In genomic region chr13:63530371-63530764, GRCm38 (mm10) we compare ENCODE assay signal across 21 mouse cellular contexts. TPM values are rescaled to one million over a fixed set of nuclear protein-coding genes. Genes with fewer than 3 reads are reported as not detected.
DNase-seq lines count a peak whose midpoint lies in the region; ATAC-seq and TF ChIP-seq lines count a peak whose summit lies in the region.
"Had no signal": no experiment of that assay in that cellular context is flagged by ENCODE, and none has a peak within 500 bp of the region (broad histone marks: within the 10 kb centered on the region; RNA-seq: fewer than 3 reads in every experiment).

No protein-coding gene starts in this region.

- no peak overlapping the region for H3K9ac ChIP-seq in ES-E14 (ENCODE audit: insufficient read depth, low read depth, low read length, poor library complexity, severe bottlenecking)
- H3K9ac ChIP-seq in stomach, postnatal 0 days (ENCODE audit: low read length) = no peak overlapping the region
- H3K9ac ChIP-seq: embryonic facial prominence, embryonic 13.5 days; liver, embryonic 15.5 days; midbrain, embryonic 13.5 days had no signal

- 54% methylated on average over 3 of the region's 3 CpGs for WGBS in stomach, postnatal 0 days

- no peaks in the 10 kb centered on the region for H3K9me3 ChIP-seq in ES-E14 (ENCODE audit: control insufficient read depth, insufficient read depth, low read depth, low read length)
- H3K9me3 ChIP-seq in stomach, postnatal 0 days (ENCODE audit: control insufficient read depth, low read length) = no peaks in the 10 kb centered on the region
- H3K9me3 ChIP-seq: embryonic facial prominence, embryonic 13.5 days; heart, embryonic 10.5 days; liver, embryonic 15.5 days; midbrain, embryonic 13.5 days had no signal

- no peaks in the 10 kb centered on the region for H3K27me3 ChIP-seq in stomach, postnatal 0 days (ENCODE audit: control insufficient read depth, insufficient read depth, low read length)
- H3K27me3 ChIP-seq: embryonic facial prominence, embryonic 13.5 days; liver, embryonic 15.5 days; midbrain, embryonic 13.5 days had no signal

- TF ChIP-seq EP300 in stomach, postnatal 0 days (optimal IDR thresholded peaks at IDR 0.05) = no peak

- no peak overlapping the region for H3K4me2 ChIP-seq in stomach, postnatal 0 days (replicated peaks; ENCODE audit: low read depth)
- H3K4me2 ChIP-seq: embryonic facial prominence, embryonic 13.5 days; liver, embryonic 15.5 days; midbrain, embryonic 13.5 days had no signal

- H3K4me1 ChIP-seq in ES-E14 (ENCODE audit: control insufficient read depth in 2 of 2, insufficient read depth in 2 of 2, low read length in 2 of 2, poor library complexity in 1 of 2) = peaks cover 25 to 31% of the 10 kb centered on the region in 2 experiments
- H3K4me1 ChIP-seq in stomach, postnatal 0 days (replicated peaks; ENCODE audit: control insufficient read depth, insufficient read depth) = peaks cover 3% of the 10 kb centered on the region; the same call in 1 of the 2 replicates

- TF ChIP-seq CTCF in layer of hippocampus, adult 2 months (conservative IDR thresholded peaks at IDR 0.05) = no peak
- no peak for TF ChIP-seq CTCF in stomach, postnatal 0 days (IDR thresholded peaks at IDR 0.05; ENCODE audit: low read depth)

- no peak for DNase-seq in layer of hippocampus, adult 2 months (ENCODE audit: low spot score in 2 of 2)
- no peak for DNase-seq in layer of hippocampus, adult 9-11 months
- peak; percentile 27 for DNase-seq in CD4-positive helper T cell, adult 2 months (ENCODE audit: low read depth, low spot score)
- peak; percentile 75 for DNase-seq in ES-E14 (ENCODE audit: low read depth, low spot score)
- DNase-seq in stomach, postnatal 0 days (ENCODE audit: low spot score) = no peak
- no peak for DNase-seq in adrenal gland, adult 18-20 months (ENCODE audit: low spot score in 2 of 2)
- DNase-seq in c-Kit-positive CD71-positive TER-119-positive erythroid progenitor cells, embryonic 14.5 days (ENCODE audit: low spot score) = no peak
- DNase-seq: cerebellum, adult 9-10 months; gastrocnemius, postnatal 10 days; heart, postnatal 10 days; kidney, adult 8-10 months; kidney, postnatal 36 days; right cerebral cortex, adult 18-20 months; spleen, adult 18-20 months had no signal

- no peak overlapping the region for H3K4me3 ChIP-seq in layer of hippocampus, adult 2 months
- H3K4me3 ChIP-seq in ES-E14 (ENCODE audit: insufficient read depth in 1 of 2, low read depth in 1 of 2, low read length in 2 of 2, poor library complexity in 1 of 2, severe bottlenecking in 1 of 2) = peak overlapping the region in 1 of 2 experiments; percentile 35; a peak in 2 of 4 replicates
- H3K4me3 ChIP-seq in stomach, postnatal 0 days (ENCODE audit: low read depth, low read length) = no peak overlapping the region
- H3K4me3 ChIP-seq: embryonic facial prominence, embryonic 13.5 days; heart, embryonic 10.5 days; liver, embryonic 15.5 days; midbrain, embryonic 13.5 days; myocyte had no signal

- H3K36me3 ChIP-seq in ES-E14 (ENCODE audit: control insufficient read depth, insufficient read depth, low read length, poor library complexity, severe bottlenecking) = peaks cover 33% of the 10 kb centered on the region
- peaks cover 37% of the 10 kb centered on the region for H3K36me3 ChIP-seq in stomach, postnatal 0 days (ENCODE audit: control insufficient read depth, insufficient read depth, low read length)

- in situ Hi-C loops in ES-E14 (cut with MboI; ENCODE audit: low sequenced_read_pairs in 2 of 2, unreplicated experiment in 2 of 2) = no loop called here

- ATAC-seq in stomach, postnatal 0 days (ENCODE audit: low FRiP score, low TSS enrichment) = no peak
- no peak for ATAC-seq in frontal cortex, adult (ENCODE audit: low TSS enrichment)
- ATAC-seq: activated CD4-positive, CD25-positive, alpha-beta regulatory T cell, adult 4 months; midbrain, embryonic 13.5 days had no signal

- H3K27ac ChIP-seq in layer of hippocampus, adult 2 months = peak overlapping the region; percentile 5; the same call in 1 of the 2 replicates
- H3K27ac ChIP-seq in ES-E14 (ENCODE audit: insufficient read depth, low read depth, low read length, poor library complexity, severe bottlenecking) = peak overlapping the region; percentile 82
- 0 out of 2 replicates have a peak overlapping the region, but pooled peaks have one; percentile 24 for H3K27ac ChIP-seq in stomach, postnatal 0 days (replicated peaks)
- H3K27ac ChIP-seq: embryonic facial prominence, embryonic 13.5 days; heart, embryonic 10.5 days; liver, embryonic 15.5 days; midbrain, embryonic 13.5 days had no signal

TF ChIP-seq in ES-E14, 5 proteins besides CTCF, POLR2A, EP300 and RAD21:
- TF ChIP-seq CHD2 (IDR thresholded peaks at IDR 0.05; ENCODE audit: low read depth, low read length) (0 out of 2 replicates have a peak, but pooled peaks have one; percentile 18), HCFC1 (IDR thresholded peaks at IDR 0.05; ENCODE audit: borderline replicate concordance, insufficient read depth, low read length) (no peak), ZNF384 (IDR thresholded peaks at IDR 0.05; ENCODE audit: low read depth, low read length) (no peak)
TF ChIP-seq in ES-E14: peak in this region for 1.

RNA-seq across cellular contexts. Expression of gene Fancc, which starts 33.3 kb away (rescaled TPM):
- 1 to 10 TPM; 6.5 to 9.5 TPM for total RNA-seq in layer of hippocampus, adult 2 months (2021)
- 9.4 and 10.7 TPM in 2 replicates for total RNA-seq in ES-E14 (2012; rRNA removed)
- polyA plus RNA-seq in stomach, postnatal 0 days (2015; fragmentation: Nextera tagmentation; extraction: Ambion mirVana) = 9.3 TPM in 2 replicates
- total RNA-seq in adrenal gland, adult 18-20 months (2021) = 1 to 10 TPM; 6.9 to 8.1 TPM

RNA-seq across cellular contexts. Expression of gene Ptch1, which starts 43.0 kb away (rescaled TPM):
- total RNA-seq in layer of hippocampus, adult 2 months (2021) = 10 to 100 TPM; 43.9 to 45.4 TPM
- 21.6 and 63.8 TPM in 2 replicates for total RNA-seq in ES-E14 (2012; rRNA removed)
- 8.4 and 8.5 TPM in 2 replicates for polyA plus RNA-seq in stomach, postnatal 0 days (2015; fragmentation: Nextera tagmentation; extraction: Ambion mirVana)
- 10 to 100 TPM; 29.5 to 40.7 TPM for total RNA-seq in adrenal gland, adult 18-20 months (2021)

Comparison
In these comparisons a context has a peak if more than half of its experiments do, and no peak if none do; other contexts are left out.
1. DNase-seq: peak in CD4-positive helper T cell, adult 2 months (single experiment) and ES-E14 (single experiment); none in layer of hippocampus, adult 2 months (0 of 2), layer of hippocampus, adult 9-11 months (single experiment), stomach, postnatal 0 days (single experiment), adrenal gland, adult 18-20 months (0 of 2) and c-Kit-positive CD71-positive TER-119-positive erythroid progenitor cells, embryonic 14.5 days (single experiment).
2. H3K27ac ChIP-seq: peak in every context shown above with its lines; median percentile 82 in ES-E14; 24 in stomach, postnatal 0 days; 5 in layer of hippocampus, adult 2 months.